Mouse (Mus musculus) small intestine, adult 2 months (tissue): Measurements from ENCODE around the gene Capn6. TPM values are rescaled to one million over a fixed set of nuclear protein-coding genes. Genes with fewer than 3 reads are reported as not detected.

ENCODE experiments used
- H3K27ac ChIP-seq: fragments of 200-500 bp; 2 replicates; pipeline ENCODE4 v1.5.1; 2012; ENCODE audit warnings: low read depth, low read length, control low read depth, inconsistent platforms; ENCODE audit not compliant: insufficient read depth
- H3K27me3 ChIP-seq: fragments of 200-500 bp; 2 replicates; pipeline ENCODE4 v1.6.1; 2012; ENCODE audit warnings: mild to moderate bottlenecking, moderate library complexity, low read length, inconsistent platforms; ENCODE audit not compliant: control insufficient read depth, insufficient read depth
- H3K36me3 ChIP-seq: fragments of 200-500 bp; 2 replicates; pipeline ENCODE4 v1.6.1; 2012; ENCODE audit warnings: mild to moderate bottlenecking, low read length, control low read depth, inconsistent platforms; ENCODE audit not compliant: control insufficient read depth, insufficient read depth
- H3K4me1 ChIP-seq: fragments of 200-500 bp; 2 replicates; pipeline ENCODE4 v1.6.1; 2012; ENCODE audit warnings: low read length, inconsistent platforms, mixed read lengths; ENCODE audit not compliant: control insufficient read depth, insufficient read depth, insufficient read length
- H3K4me3 ChIP-seq: fragments of 200-500 bp; 2 replicates; pipeline ENCODE4 v1.5.1; 2012; ENCODE audit warnings: low read depth, mild to moderate bottlenecking, control low read depth, inconsistent platforms, low read length, moderate library complexity
- CTCF ChIP-seq: fragments of 200-500 bp; IDR thresholded peaks from 2 replicates; pipeline ENCODE4 v1.5.1; 2012; ENCODE audit warnings: low read depth, mild to moderate bottlenecking, control low read depth, inconsistent platforms, low read length, moderate library complexity, mixed read lengths; ENCODE audit not compliant: insufficient replicate concordance, insufficient read length; ENCODE audit errors: extremely low read depth
- POLR2A ChIP-seq: fragments of 200-500 bp; IDR thresholded peaks from 2 replicates; pipeline ENCODE4 v1.6.1; 2012; ENCODE audit warnings: low read depth, mild to moderate bottlenecking, control low read depth, inconsistent platforms, low read length, moderate library complexity
- WGBS: fragments of 180-500 bp; shearing (Covaris S2); methylation state at CpG from one replicate; pipeline ENCODE4 v1.1.7; 2018; 5-methylcytosine and 5-hydroxymethylcytosine counted together
- polyA plus RNA-seq: library from polyadenylated mRNA; depleted of rRNA; stranded (reverse); fragments of >200 nt; gene quantifications from 2 replicates; pipeline ENCODE4 v1.2.3, GENCODE M21; 2012; rRNA removed

The Capn6 gene
- polyA plus RNA-seq, 1 experiment, result not detected

- Histone ChIP-seq H3K27ac (no peak overlapping the region), H3K36me3 (no peaks in the 10 kb centered on the region), H3K4me3 (no peak overlapping the region), H3K27me3 (no peaks in the 10 kb centered on the region), H3K4me1 (no peaks in the 10 kb centered on the region)
- TF ChIP-seq CTCF (no peak), POLR2A (no peak)
- 53% methylated on average over 1 of the region's 1 CpGs for WGBS
Measured at GRCm38 (mm10) chrX:143815948-143816347, 11.3 kb downstream of the Capn6 start.

- no peaks in the 10 kb centered on the region for H3K4me1 ChIP-seq
- no peak for TF ChIP-seq CTCF
- no peak for TF ChIP-seq POLR2A
- no peaks in the 10 kb centered on the region for H3K27me3 ChIP-seq
- 72% methylated on average over 3 of the region's 3 CpGs for WGBS
- H3K27ac ChIP-seq, result no peak overlapping the region
- H3K4me3 ChIP-seq, result no peak overlapping the region
- no peaks in the 10 kb centered on the region for H3K36me3 ChIP-seq
Measured at GRCm38 (mm10) chrX:143762556-143762955, 64.7 kb downstream of the Capn6 start.

Other genes starting within 250 kb of the Capn6 start
- gene Dcx, start 105.9 kb upstream of the Capn6 start, polyA plus RNA-seq, result not detected in 2 replicates